Mouse (Mus musculus) NIH3T3 (cell line): ENCODE measurements at regions not wholly inside any gene's neighbourhood (a gene's known extent, or its start where the extent isn't known, plus 50 kb on each side); places are given as distances from the start of the nearest gene placed in this dataset.
"Not testable (repeated sequence)": the region's sequence is repeated elsewhere in the genome, so short reads cannot be mapped to it uniquely, and the experiment has no call there.

Experiments
- DNase-seq: peaks from one replicate; pipeline ENCODE4 v3.0.0-alpha.2; 2012; ENCODE audit warnings: low read depth

- DNase-seq = no peak
These were observed 209.9 kb downstream of the Med10 start for GRCm38 (mm10) chr13:70012123-70012522.

GRCm38 (mm10) chr13:70015183-70015582, 213.0 kb downstream of the Med10 start:
- no peak for DNase-seq

GRCm38 (mm10) chr13:70017535-70017934, 215.3 kb downstream of the Med10 start:
- DNase-seq = no peak

GRCm38 (mm10) chr13:70019999-70020838, 218.0 kb downstream of the Med10 start:
- no peak for DNase-seq

- no peak for DNase-seq
These were observed 231.1 kb downstream of the Med10 start for GRCm38 (mm10) chr13:70033249-70033648.

GRCm38 (mm10) chr13:70033763-70034162, 231.6 kb downstream of the Med10 start:
- DNase-seq = no peak

GRCm38 (mm10) chr13:70037985-70038667, 235.9 kb downstream of the Med10 start:
- DNase-seq = no peak

- no peak for DNase-seq
These were observed 255.7 kb downstream of the Med10 start for GRCm38 (mm10) chr13:70057920-70058319.

- DNase-seq = no peak
These were observed 259.3 kb downstream of the Med10 start for GRCm38 (mm10) chr13:70061363-70061945.

- peak; percentile 1 for DNase-seq
These were observed 271.5 kb downstream of the Med10 start for GRCm38 (mm10) chr13:70073655-70074054.

GRCm38 (mm10) chr13:70075353-70075752, 273.2 kb downstream of the Med10 start:
- DNase-seq = no peak

- no peak for DNase-seq
These were observed 278.9 kb downstream of the Med10 start for GRCm38 (mm10) chr13:70081108-70081507.

GRCm38 (mm10) chr13:70092886-70093285, 290.7 kb downstream of the Med10 start:
- DNase-seq = no peak

- DNase-seq = no peak
These were observed 291.8 kb downstream of the Med10 start for GRCm38 (mm10) chr13:70093970-70094369.

GRCm38 (mm10) chr13:70096430-70097301, 294.5 kb downstream of the Med10 start:
- DNase-seq = peak; percentile 3

- DNase-seq = not testable (repeated sequence)
These were observed 297.9 kb downstream of the Med10 start for GRCm38 (mm10) chr13:70100091-70100490.

- DNase-seq = no peak
These were observed 300.8 kb downstream of the Med10 start for GRCm38 (mm10) chr13:70103021-70103420.

GRCm38 (mm10) chr13:70103491-70103890, 301.3 kb downstream of the Med10 start:
- not testable (repeated sequence) for DNase-seq

GRCm38 (mm10) chr13:70103903-70104302, 301.7 kb downstream of the Med10 start:
- no peak for DNase-seq

- DNase-seq = no peak
These were observed 313.4 kb downstream of the Med10 start for GRCm38 (mm10) chr13:70115576-70115975.

- DNase-seq = no peak
These were observed 322.8 kb downstream of the Med10 start for GRCm38 (mm10) chr13:70124860-70125545.
